Mouse (Mus musculus): ENCODE results near the gene Rpp14.
A peak's percentile ranks its signal among the peaks of the same experiment; 100 is the strongest.
"Not testable (repeated sequence)": the region's sequence is repeated elsewhere in the genome, so short reads cannot be mapped to it uniquely, and the experiment has no call there.

Gene Rpp14

GRCm38 (mm10) chr14:8114756-8115155, 34.6 kb downstream of the Rpp14 start:
- DNase-seq (ENCODE audit: low read depth, low spot score): no peak

- DNase-seq (ENCODE audit: low read depth, low spot score): no peak
These were observed 35.6 kb downstream of the Rpp14 start for GRCm38 (mm10) chr14:8115772-8116171.

- DNase-seq (ENCODE audit: low read depth, low spot score): no peak
These were observed 37.2 kb downstream of the Rpp14 start for GRCm38 (mm10) chr14:8117371-8117770.

- DNase-seq (ENCODE audit: low read depth, low spot score): no peak
These were observed 39.3 kb downstream of the Rpp14 start for GRCm38 (mm10) chr14:8119454-8119853.

GRCm38 (mm10) chr14:8119904-8120303, 39.7 kb downstream of the Rpp14 start:
- no peak for DNase-seq (ENCODE audit: low read depth, low spot score)

GRCm38 (mm10) chr14:8123141-8123540, 43.0 kb downstream of the Rpp14 start:
- DNase-seq (ENCODE audit: low read depth, low spot score): no peak

GRCm38 (mm10) chr14:8123611-8124010, 43.4 kb downstream of the Rpp14 start:
- DNase-seq (ENCODE audit: low read depth, low spot score): not testable (repeated sequence)

- DNase-seq (ENCODE audit: low read depth, low spot score): no peak
These were observed 44.1 kb downstream of the Rpp14 start for GRCm38 (mm10) chr14:8124046-8124881.

- DNase-seq (ENCODE audit: low read depth, low spot score): no peak
These were observed 47.8 kb downstream of the Rpp14 start for GRCm38 (mm10) chr14:8127971-8128370.

GRCm38 (mm10) chr14:8132789-8133188, 52.6 kb downstream of the Rpp14 start:
- DNase-seq (ENCODE audit: low read depth, low spot score): no peak

- peak; percentile 13 for DNase-seq (ENCODE audit: low read depth, low spot score)
These were observed 54.1 kb downstream of the Rpp14 start for GRCm38 (mm10) chr14:8134234-8134633.

- DNase-seq (ENCODE audit: low read depth, low spot score): peak; percentile 82
These were observed 55.0 kb downstream of the Rpp14 start for GRCm38 (mm10) chr14:8135130-8135529.

- no peak for DNase-seq (ENCODE audit: low read depth, low spot score)
These were observed 59.9 kb downstream of the Rpp14 start for GRCm38 (mm10) chr14:8139724-8140710.

GRCm38 (mm10) chr14:8141131-8141530, 61.0 kb downstream of the Rpp14 start:
- DNase-seq (ENCODE audit: low read depth, low spot score): no peak
